18 mouse cellular contexts compared by ENCODE assay signal in genomic region chr10:117625500-117626296, GRCm38 (mm10). TPM values are rescaled to one million over a fixed set of nuclear protein-coding genes. Genes with fewer than 3 reads are reported as not detected.
DNase-seq lines count a peak whose midpoint lies in the region; ATAC-seq and TF ChIP-seq lines count a peak whose summit lies in the region.
"Had no signal": no experiment of that assay in that cellular context is flagged by ENCODE, and none has a peak within 500 bp of the region (broad histone marks: within the 10 kb centered on the region; RNA-seq: fewer than 3 reads in every experiment).

No protein-coding gene starts in this region.

- WGBS in neural tube, embryonic 11.5 days = 50% methylated on average over 8 of the region's 9 CpGs
- WGBS in heart, embryonic 12.5 days = 77% methylated on average over 8 of the region's 9 CpGs

- no peak for TF ChIP-seq CTCF in gastrocnemius, adult 2 months (IDR thresholded peaks at IDR 0.05)

- H3K4me3 ChIP-seq in neural tube, embryonic 11.5 days (ENCODE audit: low read depth, low read length) = no peak overlapping the region
- no peak overlapping the region for H3K4me3 ChIP-seq in gastrocnemius, adult 2 months
- no peak overlapping the region for H3K4me3 ChIP-seq in heart, embryonic 12.5 days
- H3K4me3 ChIP-seq: embryonic facial prominence, embryonic 15.5 days; forebrain, embryonic 12.5 days; heart, embryonic 10.5 days; lung, embryonic 15.5 days; midbrain, embryonic 12.5 days; neural tube, embryonic 12.5 days had no signal

- DNase-seq in lung, postnatal 25 days (ENCODE audit: low spot score) = peak; percentile 43
- no peak for DNase-seq in lung, postnatal 14 days
- peak; percentile 39 for DNase-seq in embryo, embryonic 11 days
- peak; percentile 17 for DNase-seq in neural tube, embryonic 11.5 days (ENCODE audit: low spot score)
- no peak for DNase-seq in gastrocnemius, adult 2 months
- DNase-seq in urinary bladder, adult 18-20 months (ENCODE audit: low spot score in 2 of 2) = no peak
- DNase-seq: adrenal gland, postnatal 36 days; cerebellum, postnatal 25 days; heart, postnatal 36 days; thymus, adult 2 months had no signal

- no peak overlapping the region for H3K9ac ChIP-seq in neural tube, embryonic 11.5 days (ENCODE audit: low read length)
- no peak overlapping the region for H3K9ac ChIP-seq in heart, embryonic 12.5 days
- H3K9ac ChIP-seq: embryonic facial prominence, embryonic 15.5 days; forebrain, embryonic 12.5 days; lung, embryonic 15.5 days; midbrain, embryonic 12.5 days; neural tube, embryonic 12.5 days had no signal

- peaks cover 2% of the 10 kb centered on the region; the same call in 1 of the 2 replicates for H3K4me1 ChIP-seq in neural tube, embryonic 11.5 days (ENCODE audit: control insufficient read depth, insufficient read depth, low read length)
- peaks cover 3% of the 10 kb centered on the region; the same call in 1 of the 2 replicates for H3K4me1 ChIP-seq in heart, embryonic 12.5 days (replicated peaks)

- peak; percentile 54 for ATAC-seq in CD4-positive, CD25-positive, alpha-beta regulatory T cell, adult 4 months
- peak; percentile 43 for ATAC-seq in neural tube, embryonic 11.5 days (ENCODE audit: insufficient read depth, low FRiP score, low TSS enrichment)
- no peak for ATAC-seq in heart, embryonic 12.5 days (ENCODE audit: insufficient number of reproducible peaks, low FRiP score)

- no peak overlapping the region for H3K4me2 ChIP-seq in neural tube, embryonic 11.5 days (ENCODE audit: low read depth)
- H3K4me2 ChIP-seq in heart, embryonic 12.5 days = no peak overlapping the region
- H3K4me2 ChIP-seq: embryonic facial prominence, embryonic 15.5 days; forebrain, embryonic 12.5 days; lung, embryonic 15.5 days; midbrain, embryonic 12.5 days; neural tube, embryonic 12.5 days had no signal

- H3K36me3 ChIP-seq in neural tube, embryonic 11.5 days (ENCODE audit: control insufficient read depth, insufficient read depth, low read length) = no peaks in the 10 kb centered on the region
- H3K36me3 ChIP-seq in heart, embryonic 12.5 days = no peaks in the 10 kb centered on the region
- H3K36me3 ChIP-seq: embryonic facial prominence, embryonic 15.5 days; forebrain, embryonic 12.5 days; heart, embryonic 10.5 days; lung, embryonic 15.5 days; midbrain, embryonic 12.5 days; neural tube, embryonic 12.5 days had no signal

- intact Hi-C loops in gastrocnemius, adult 2 months (cut with DNase I) = no loop called here

- H3K9me3 ChIP-seq in neural tube, embryonic 11.5 days (ENCODE audit: control insufficient read depth, low read length) = no peaks in the 10 kb centered on the region
- no peaks in the 10 kb centered on the region for H3K9me3 ChIP-seq in heart, embryonic 12.5 days (replicated peaks)
- H3K9me3 ChIP-seq: embryonic facial prominence, embryonic 15.5 days; forebrain, embryonic 12.5 days; heart, embryonic 10.5 days; lung, embryonic 15.5 days; midbrain, embryonic 12.5 days; neural tube, embryonic 12.5 days had no signal

- H3K27ac ChIP-seq in neural tube, embryonic 11.5 days (ENCODE audit: low read depth, low read length) = 0 out of 2 replicates have a peak overlapping the region, but pooled peaks have one; percentile 4
- no peak overlapping the region for H3K27ac ChIP-seq in gastrocnemius, adult 2 months
- H3K27ac ChIP-seq in heart, embryonic 12.5 days (ENCODE audit: poor library complexity, severe bottlenecking) = no peak overlapping the region
- H3K27ac ChIP-seq: embryonic facial prominence, embryonic 15.5 days; forebrain, embryonic 12.5 days; heart, embryonic 10.5 days; lung, embryonic 15.5 days; midbrain, embryonic 12.5 days; neural tube, embryonic 12.5 days had no signal

- H3K27me3 ChIP-seq in neural tube, embryonic 11.5 days (ENCODE audit: control insufficient read depth, insufficient read depth, low read length) = peaks cover 14% of the 10 kb centered on the region
- peaks cover 39% of the 10 kb centered on the region for H3K27me3 ChIP-seq in heart, embryonic 12.5 days (replicated peaks)

RNA-seq across cellular contexts. Expression of gene Cpm, which starts 3.6 kb away (rescaled TPM):
- 10 to 100 TPM; 26.0 to 26.2 TPM for polyA plus RNA-seq in CD4-positive, CD25-positive, alpha-beta regulatory T cell, adult 4 months (2017; shearing (Covaris generic))
- 18.4 and 21.1 TPM in 2 replicates for polyA plus RNA-seq in neural tube, embryonic 11.5 days (2014; fragmentation: Nextera tagmentation; extraction: Ambion mirVana)
- 1 to 10 TPM; 2.2 to 2.9 TPM for total RNA-seq in gastrocnemius, adult 2 months (2021)
- polyA plus RNA-seq in heart, embryonic 12.5 days (2016; fragmentation: Nextera tagmentation; extraction: Ambion mirVana) = 1.5 and 2.5 TPM in 2 replicates

Comparison
In these comparisons a context has a peak if more than half of its experiments do, and no peak if none do; other contexts are left out.
1. DNase-seq: peak in lung, postnatal 25 days (single experiment), embryo, embryonic 11 days (single experiment) and neural tube, embryonic 11.5 days (single experiment); none in lung, postnatal 14 days (single experiment), gastrocnemius, adult 2 months (single experiment) and urinary bladder, adult 18-20 months (0 of 2).